Mouse (Mus musculus): Measurements from ENCODE around the gene Anxa1.

GRCm38 (mm10) chr19:20389723-20390122 is 1.0 kb downstream of the Anxa1 start:
- TF ChIP-seq CTCF (IDR thresholded peaks at IDR 0.05; ENCODE audit: low read depth), result no peak
- no peak for TF ChIP-seq EP300 (IDR thresholded peaks at IDR 0.05; ENCODE audit: low read depth)
